Mouse (Mus musculus) activated CD4-positive, CD25-positive, alpha-beta regulatory T cell, adult 4 months (primary cell): ENCODE measurements around the gene Aifm1. TPM values are rescaled to one million over a fixed set of nuclear protein-coding genes. Genes with fewer than 3 reads are reported as not detected.
A peak's percentile ranks its signal among the peaks of the same experiment; 100 is the strongest.

ENCODE experiments used
- ATAC-seq: one replicate; pipeline ENCODE4 v1.8.0; 2017
- polyA plus RNA-seq, 2 experiments: library from polyadenylated mRNA; unstranded; fragments of 100-300 nt; shearing (Covaris generic); gene quantifications; one replicate each; pipeline ENCODE4 v1.2.1; 2017

Aifm1 gene
- polyA plus RNA-seq = 10 to 100 TPM; 30.9 to 40.1 TPM

GRCm38 (mm10) chrX:48513166-48513807 is at the start of gene Aifm1:
Gene Aifm1, minus strand, starts transcription at chrX:48513563.
- ATAC-seq = peak; percentile 92

- ATAC-seq = no peak
Observed at GRCm38 (mm10) chrX:48532175-48532574, 18.8 kb upstream of the Aifm1 start.

- ATAC-seq = no peak
Observed at GRCm38 (mm10) chrX:48526435-48526834, 13.1 kb upstream of the Aifm1 start.

GRCm38 (mm10) chrX:48525866-48526265 is 12.5 kb upstream of the Aifm1 start:
- ATAC-seq = no peak

GRCm38 (mm10) chrX:48525332-48525731 is 12.0 kb upstream of the Aifm1 start:
- ATAC-seq = no peak

GRCm38 (mm10) chrX:48523512-48523911 is 10.1 kb upstream of the Aifm1 start:
- ATAC-seq = no peak

- no peak for ATAC-seq
Observed at GRCm38 (mm10) chrX:48521651-48522050, 8.3 kb upstream of the Aifm1 start.

- no peak for ATAC-seq
Observed at GRCm38 (mm10) chrX:48519549-48520085, 6.3 kb upstream of the Aifm1 start.

- ATAC-seq = no peak
Observed at GRCm38 (mm10) chrX:48518808-48519548, 5.6 kb upstream of the Aifm1 start, which contains the start of gene Rab33a. Gene Rab33a, plus strand, starts transcription at chrX:48519285.

- no peak for ATAC-seq
Observed at GRCm38 (mm10) chrX:48518211-48518807, 4.9 kb upstream of the Aifm1 start.

- no peak for ATAC-seq
Observed at GRCm38 (mm10) chrX:48513824-48514223, 461 bp upstream of the Aifm1 start.

GRCm38 (mm10) chrX:48493763-48494162 is 19.6 kb downstream of the Aifm1 start:
- peak; percentile 63 for ATAC-seq

- no peak for ATAC-seq
Observed at GRCm38 (mm10) chrX:48481687-48482086, 31.7 kb downstream of the Aifm1 start.

GRCm38 (mm10) chrX:48481095-48481494 is 32.3 kb downstream of the Aifm1 start:
- peak; percentile 73 for ATAC-seq

GRCm38 (mm10) chrX:48467355-48467946 is 45.9 kb downstream of the Aifm1 start:
- no peak for ATAC-seq

GRCm38 (mm10) chrX:48466174-48466573 is 47.2 kb downstream of the Aifm1 start:
- no peak for ATAC-seq

GRCm38 (mm10) chrX:48464436-48464835 is 48.9 kb downstream of the Aifm1 start:
- no peak for ATAC-seq

- ATAC-seq = no peak
Observed at GRCm38 (mm10) chrX:48463636-48464035, 49.7 kb downstream of the Aifm1 start.

GRCm38 (mm10) chrX:48462754-48463507 is 50.4 kb downstream of the Aifm1 start, which contains the start of gene Elf4:
Gene Elf4, minus strand, starts transcription at chrX:48463132.
- ATAC-seq = peak; percentile 57

- ATAC-seq = no peak
Observed at GRCm38 (mm10) chrX:48462297-48462696, 51.1 kb downstream of the Aifm1 start.

GRCm38 (mm10) chrX:48461006-48461405 is 52.4 kb downstream of the Aifm1 start:
- no peak for ATAC-seq

GRCm38 (mm10) chrX:48460496-48460895 is 52.9 kb downstream of the Aifm1 start:
- ATAC-seq = no peak
